ENCODE assay signal across 12 mouse cellular contexts in genomic region chr12:54492737-54493136, GRCm38 (mm10).
DNase-seq lines count a peak whose midpoint lies in the region; ATAC-seq lines count a peak whose summit lies in the region.
"Had no signal": no experiment of that assay in that cellular context is flagged by ENCODE, and none has a peak within 500 bp of the region (broad histone marks: within the 10 kb centered on the region; RNA-seq: fewer than 3 reads in every experiment).

No protein-coding gene starts in this region.

- no peak overlapping the region for H3K4me3 ChIP-seq in hindbrain, embryonic 10.5 days
- H3K4me3 ChIP-seq in hindbrain, embryonic 12.5 days = no peak overlapping the region
- H3K4me3 ChIP-seq: forebrain, embryonic 12.5 days; heart, embryonic 15.5 days had no signal

- no peak overlapping the region for H3K4me2 ChIP-seq in hindbrain, embryonic 12.5 days (replicated peaks)
- H3K4me2 ChIP-seq: forebrain, embryonic 12.5 days; heart, embryonic 15.5 days; liver, embryonic 11.5 days had no signal

- no peak overlapping the region for H3K9ac ChIP-seq in hindbrain, embryonic 12.5 days
- H3K9ac ChIP-seq: forebrain, embryonic 12.5 days; heart, embryonic 15.5 days had no signal

- H3K27me3 ChIP-seq in hindbrain, embryonic 10.5 days (ENCODE audit: insufficient read depth, poor library complexity, severe bottlenecking) = peaks cover 12% of the 10 kb centered on the region; the same call in 1 of the 2 replicates
- H3K27me3 ChIP-seq in hindbrain, embryonic 12.5 days = peaks cover 7% of the 10 kb centered on the region

- no peaks in the 10 kb centered on the region for H3K9me3 ChIP-seq in hindbrain, embryonic 10.5 days
- no peaks in the 10 kb centered on the region for H3K9me3 ChIP-seq in hindbrain, embryonic 12.5 days (replicated peaks)
- H3K9me3 ChIP-seq: forebrain, embryonic 12.5 days; heart, embryonic 15.5 days had no signal

- 50% methylated on average over 10 of the region's 10 CpGs for WGBS in hindbrain, embryonic 10.5 days
- WGBS in hindbrain, embryonic 12.5 days = 42% methylated on average over 10 of the region's 10 CpGs

- no peak for DNase-seq in hindbrain, embryonic 10.5 days (ENCODE audit: low spot score)
- DNase-seq in ZHBTc4 (ENCODE audit: low read depth, low spot score) (peak; percentile 7), adipocyte (ENCODE audit: low spot score) (no peak)
- peak; percentile 10 for DNase-seq in cerebellum, adult 9-10 months
- DNase-seq in gastrocnemius, postnatal 14 days = peak; percentile 79
- no peak for DNase-seq in adrenal gland, adult 2 months
- DNase-seq in spleen, postnatal 14 days (ENCODE audit: low spot score in 2 of 2) = no peak
- DNase-seq: embryo, embryonic 11 days had no signal

- intact Hi-C loops in gastrocnemius, postnatal 14 days (cut with DNase I; ENCODE audit: low total_unique reads) = no loop called here

- H3K36me3 ChIP-seq in hindbrain, embryonic 10.5 days = no peaks in the 10 kb centered on the region
- H3K36me3 ChIP-seq in hindbrain, embryonic 12.5 days = no peaks in the 10 kb centered on the region
- H3K36me3 ChIP-seq: forebrain, embryonic 12.5 days; heart, embryonic 15.5 days had no signal

- H3K27ac ChIP-seq in hindbrain, embryonic 10.5 days = 0 out of 2 replicates have a peak overlapping the region, but pooled peaks have one; percentile 40
- no peak overlapping the region for H3K27ac ChIP-seq in hindbrain, embryonic 12.5 days
- H3K27ac ChIP-seq: forebrain, embryonic 12.5 days; heart, embryonic 15.5 days had no signal

- ATAC-seq in hindbrain, embryonic 12.5 days (ENCODE audit: low FRiP score) = no peak

- peaks cover 4% of the 10 kb centered on the region; the same call in 1 of the 2 replicates for H3K4me1 ChIP-seq in hindbrain, embryonic 10.5 days (replicated peaks)
- peaks cover 3% of the 10 kb centered on the region; the same call in 1 of the 2 replicates for H3K4me1 ChIP-seq in hindbrain, embryonic 12.5 days
- H3K4me1 ChIP-seq: forebrain, embryonic 12.5 days had no signal

Comparison
In these comparisons a context has a peak if more than half of its experiments do, and no peak if none do; other contexts are left out.
1. DNase-seq: peak in ZHBTc4 (single experiment), cerebellum, adult 9-10 months (single experiment) and gastrocnemius, postnatal 14 days (single experiment); none in hindbrain, embryonic 10.5 days (single experiment), adipocyte (single experiment), adrenal gland, adult 2 months (single experiment) and spleen, postnatal 14 days (0 of 2).